Mouse (Mus musculus): ENCODE results near the gene Srsx. TPM values are rescaled to one million over a fixed set of nuclear protein-coding genes. Genes with fewer than 3 reads are reported as not detected.

Srsx gene
- not detected in 2 replicates for polyA plus RNA-seq (2015; fragmentation: Nextera tagmentation; extraction: Ambion mirVana)

DNA sequence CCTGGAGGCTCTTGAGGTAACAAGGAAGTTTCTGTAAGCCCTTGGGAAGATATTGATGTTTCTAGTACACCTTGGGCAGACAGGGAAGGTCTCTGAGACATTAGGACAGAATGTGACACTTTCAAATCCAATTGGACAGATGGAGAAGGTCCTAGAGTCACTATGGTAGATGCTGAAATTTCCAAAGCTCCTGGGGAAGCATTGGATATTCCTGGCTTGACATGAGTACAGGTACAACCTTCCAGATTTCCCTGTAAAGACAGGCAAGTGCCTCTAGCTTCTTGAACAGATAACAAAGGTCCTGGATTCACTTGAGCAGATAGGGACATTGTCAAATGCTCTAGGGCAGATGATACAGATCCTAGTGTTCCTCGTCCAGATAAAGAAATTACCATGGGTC lies at the start of gene Srsx:
Gene Srsx, minus strand, starts transcription at position 101 of the 400 bp plus-strand sequence.

GRCm38 (mm10) chrX:123246807-123247206 lies 24.5 kb upstream of the Srsx start, which contains the start of gene Gm17577:
Gm17577 (minus strand) TSS chrX:123246907.

Other genes starting within 250 kb of the Srsx start
- not detected in 2 replicates for gene Gm17521, start 192.8 kb downstream of the Srsx start, polyA plus RNA-seq (2015; fragmentation: Nextera tagmentation; extraction: Ambion mirVana)
- 4.9 and 7.3 TPM in 2 replicates for gene Cldn34c1, start 119.0 kb downstream of the Srsx start, polyA plus RNA-seq (2015; fragmentation: Nextera tagmentation; extraction: Ambion mirVana)
- not detected in 2 replicates for gene Gm17577, start 24.4 kb upstream of the Srsx start, polyA plus RNA-seq (2015; fragmentation: Nextera tagmentation; extraction: Ambion mirVana)

All from skeletal muscle tissue, postnatal 0 days (tissue).